Mouse (Mus musculus) layer of hippocampus, adult 9-10 months (tissue): ENCODE data around the gene Gbf1.

Experiments used
- DNase-seq: peaks from one replicate; pipeline ENCODE4 v3.0.0; 2022; ENCODE audit warnings: low spot score

The Gbf1 gene

DNA sequence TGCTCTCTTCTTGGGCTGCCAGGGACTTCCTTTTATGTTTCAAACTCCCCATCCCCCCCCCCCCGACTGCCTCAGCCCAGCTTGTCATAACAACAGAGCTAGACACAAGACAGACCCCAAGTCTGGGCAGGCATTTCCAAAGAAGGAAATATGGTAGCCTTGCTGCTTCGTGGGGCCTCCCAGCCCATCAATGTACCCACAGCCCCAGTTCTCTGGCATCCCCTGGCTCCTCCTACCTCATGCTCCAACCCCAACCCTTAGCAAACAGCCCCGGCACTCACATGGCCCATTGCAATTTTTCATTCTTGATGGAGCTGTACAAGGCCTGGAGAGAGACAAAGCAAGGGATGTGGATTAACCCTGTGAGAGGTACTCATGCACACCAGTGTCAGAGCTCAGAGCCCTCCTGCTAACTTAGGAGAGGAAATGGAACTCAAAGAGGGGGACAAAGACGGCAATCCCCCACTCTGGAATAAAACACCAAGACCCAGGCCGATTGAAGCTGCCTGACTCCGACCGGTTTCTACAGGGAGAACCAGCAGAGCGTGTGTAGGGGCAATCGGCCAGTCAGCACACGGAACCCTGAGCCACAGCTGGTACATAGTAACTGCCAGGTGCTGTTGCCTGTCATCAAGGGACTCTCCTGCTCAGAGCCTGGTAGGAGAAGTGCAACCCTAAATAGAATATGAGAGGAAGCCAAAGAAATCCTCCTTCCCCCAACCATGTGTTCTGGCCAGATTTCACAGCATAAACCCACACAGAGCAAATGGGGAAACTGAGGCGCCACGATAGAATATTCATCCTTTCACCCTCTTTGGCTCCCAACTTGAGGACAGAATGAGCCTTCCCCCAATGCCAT, 163.7 kb downstream of the Gbf1 start:
- no peak for DNase-seq

DNA sequence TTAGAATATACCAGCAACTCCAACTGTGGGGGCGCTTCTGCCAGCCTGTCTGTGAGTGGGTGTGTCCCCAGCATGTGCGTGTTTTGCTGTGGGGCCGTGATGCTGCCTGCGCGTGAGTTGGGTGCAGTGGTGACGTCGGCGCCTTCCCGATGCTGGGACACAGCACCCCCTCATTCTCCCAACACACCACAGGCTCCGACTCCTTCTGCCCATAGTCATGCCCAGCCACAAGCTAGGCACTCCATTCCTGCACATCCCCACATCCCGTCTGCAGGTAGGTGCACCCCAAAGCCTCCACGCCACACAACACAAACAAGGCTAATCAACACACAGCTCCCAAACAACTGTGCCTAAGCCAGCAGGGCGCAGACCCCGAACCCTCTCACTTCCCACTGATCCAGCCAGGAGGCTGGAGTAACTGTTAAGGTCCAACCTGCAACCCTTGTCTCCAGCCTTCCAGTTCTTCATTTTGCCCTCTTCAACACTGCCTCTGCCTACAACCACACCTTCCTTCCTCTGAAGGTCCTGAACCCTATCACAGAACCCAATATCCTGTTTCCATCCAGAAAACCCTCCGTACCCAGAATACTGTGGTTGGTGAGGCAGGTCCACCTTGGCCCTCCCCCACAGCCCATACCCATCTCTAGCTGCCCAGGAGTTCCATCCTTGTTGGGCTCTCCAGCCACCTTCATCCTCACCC, 164.7 kb downstream of the Gbf1 start:
- DNase-seq, result no peak

DNA sequence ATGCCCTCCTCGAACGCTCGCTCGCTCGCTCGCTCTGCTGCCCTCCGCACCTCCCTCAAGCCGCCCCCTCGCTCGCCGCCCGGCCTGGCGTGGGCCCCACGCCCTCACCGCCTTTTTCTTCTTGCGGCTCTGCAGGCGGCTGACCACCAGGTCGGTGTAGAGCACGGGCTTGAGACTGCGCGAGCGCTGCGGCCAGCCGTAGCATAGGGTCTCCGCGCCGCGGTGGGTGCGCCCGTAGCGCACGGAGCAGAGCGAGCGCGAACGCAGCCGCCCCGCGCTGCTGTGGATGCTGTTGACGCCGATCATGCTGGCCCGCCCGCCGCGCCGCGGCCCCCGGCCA, 165.2 kb downstream of the Gbf1 start:
- DNase-seq, result no peak

DNA sequence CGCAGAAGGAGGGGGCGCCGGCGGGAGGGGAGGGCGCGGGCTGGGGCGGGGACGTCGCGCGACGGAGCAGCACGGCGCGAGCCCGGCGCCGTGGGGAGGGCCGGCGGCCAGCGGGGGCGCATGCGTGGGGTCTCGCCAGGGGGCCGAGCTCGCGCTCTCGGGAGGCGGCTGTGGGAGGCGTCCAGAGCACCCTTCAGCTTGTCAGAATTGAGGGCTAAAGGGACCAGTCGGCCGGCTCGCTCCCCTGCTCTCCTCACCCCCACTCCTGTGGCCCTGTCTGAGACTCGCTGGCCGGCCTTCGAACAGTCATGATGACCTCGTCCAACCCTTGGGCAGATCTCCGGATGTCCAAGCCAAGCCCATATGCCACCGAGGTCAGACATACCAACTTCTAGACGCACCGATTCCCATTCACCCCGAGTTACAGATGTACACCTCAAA, 165.7 kb downstream of the Gbf1 start:
- no peak for DNase-seq

DNA sequence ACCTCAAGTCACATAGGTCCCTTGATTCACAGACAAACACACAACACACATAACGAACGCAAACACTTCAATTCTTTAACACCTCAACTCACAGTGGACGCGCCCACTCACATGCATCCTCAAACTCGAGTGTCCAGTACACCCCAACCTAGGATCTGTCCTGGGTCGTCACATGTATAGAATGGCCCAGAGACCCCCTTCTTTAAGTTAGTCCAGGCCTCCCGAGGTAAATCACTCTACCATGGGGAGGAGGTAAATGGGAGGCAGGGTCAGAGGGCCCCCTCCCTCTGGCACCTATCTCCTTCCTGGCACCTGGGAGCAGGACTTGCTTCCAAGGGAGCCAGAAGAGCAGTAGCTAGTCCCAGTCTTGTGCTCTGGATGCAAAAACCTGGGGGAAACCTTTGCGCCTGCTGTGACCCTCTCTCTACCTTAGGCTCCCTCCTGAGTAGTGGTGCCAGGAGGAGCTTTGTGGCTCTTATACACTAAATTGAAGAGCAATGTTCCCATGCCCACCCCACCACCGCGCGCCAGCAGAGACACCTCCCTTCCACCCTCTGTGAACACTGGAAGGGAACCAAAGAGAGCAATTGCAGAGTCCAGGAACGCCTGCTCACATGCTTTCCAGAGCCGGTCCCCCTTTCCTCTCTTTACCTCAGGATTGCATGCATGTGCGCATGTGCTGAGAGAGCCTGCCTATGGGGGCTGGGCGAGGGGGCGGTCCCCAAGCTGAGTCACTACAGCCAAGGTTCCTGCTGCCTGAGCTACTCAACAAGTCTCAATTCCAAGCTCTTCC, 166.5 kb downstream of the Gbf1 start:
- no peak for DNase-seq

DNA sequence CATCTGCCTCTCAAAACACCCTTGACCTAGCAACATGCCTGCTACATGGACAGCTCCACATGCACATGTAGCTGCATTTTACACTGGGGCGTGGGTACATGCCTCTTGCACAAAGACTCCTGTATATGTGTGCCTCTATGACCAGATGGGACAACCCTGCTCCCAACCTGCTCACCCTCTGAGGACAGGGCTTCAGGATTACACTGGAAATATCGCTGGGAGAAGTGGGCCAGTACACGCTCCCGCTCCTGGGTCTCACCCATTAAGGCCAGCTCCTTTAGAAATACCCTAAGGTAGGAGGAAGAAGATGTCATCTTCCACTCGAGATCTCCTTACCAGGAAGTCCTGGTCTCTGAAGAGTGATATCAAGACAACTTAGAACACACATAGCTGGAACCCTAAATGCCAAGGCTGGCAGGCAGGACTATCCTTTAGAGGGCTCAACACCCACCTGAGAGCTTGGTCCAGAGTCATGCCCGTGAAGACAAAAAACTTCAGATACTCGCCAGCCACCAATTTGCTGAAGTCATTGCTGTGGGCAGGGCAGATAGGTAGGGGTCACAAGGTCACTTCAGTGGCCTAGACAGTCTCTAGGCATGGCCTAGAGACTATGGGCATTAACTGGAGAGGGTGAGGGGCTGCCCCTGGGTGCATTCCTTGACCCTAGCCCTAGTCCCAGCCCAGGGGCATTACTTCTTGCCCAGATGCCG, 167.9 kb downstream of the Gbf1 start:
- no peak for DNase-seq

DNA sequence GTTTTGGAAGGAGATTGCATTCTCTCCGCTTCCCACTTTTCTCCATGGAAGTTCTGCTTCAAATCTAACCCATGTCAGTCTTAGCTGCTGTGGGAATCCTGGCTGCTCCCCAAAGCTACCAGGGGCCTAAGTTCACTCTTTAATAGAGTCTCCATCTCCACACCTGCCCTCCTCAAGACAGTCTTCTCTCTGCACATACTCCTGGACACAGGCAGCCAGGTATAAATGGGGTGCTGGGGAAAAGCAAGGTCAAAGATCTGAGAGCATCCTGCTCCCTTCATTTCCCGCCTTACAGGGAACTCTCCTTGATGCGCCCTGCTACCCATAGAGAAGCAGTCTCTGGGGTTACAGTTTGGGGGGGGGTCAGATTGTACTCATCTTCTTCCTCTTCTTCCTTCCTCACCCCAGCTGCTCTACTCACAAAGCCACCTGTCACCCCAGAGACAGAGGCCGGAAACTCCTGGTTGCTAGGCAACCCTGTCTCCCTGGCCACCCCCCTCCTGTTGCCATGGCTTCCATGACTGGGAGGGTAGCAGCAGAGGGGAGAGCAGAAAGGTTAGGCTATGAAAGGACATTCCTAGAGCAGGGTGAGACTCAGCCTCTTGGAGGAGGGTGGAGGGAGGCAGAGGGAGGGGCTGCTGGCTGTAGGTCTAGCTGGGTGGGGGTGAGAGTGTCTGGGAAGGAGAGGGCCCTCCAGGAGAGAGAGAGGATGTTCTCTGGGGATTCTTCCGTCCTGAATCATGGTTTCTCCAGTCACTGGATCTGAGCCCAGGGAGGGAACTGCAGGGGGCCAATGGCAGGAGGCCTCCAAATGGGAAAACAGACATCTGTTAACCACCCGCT, 169.0 kb downstream of the Gbf1 start:
- DNase-seq, result no peak

DNA sequence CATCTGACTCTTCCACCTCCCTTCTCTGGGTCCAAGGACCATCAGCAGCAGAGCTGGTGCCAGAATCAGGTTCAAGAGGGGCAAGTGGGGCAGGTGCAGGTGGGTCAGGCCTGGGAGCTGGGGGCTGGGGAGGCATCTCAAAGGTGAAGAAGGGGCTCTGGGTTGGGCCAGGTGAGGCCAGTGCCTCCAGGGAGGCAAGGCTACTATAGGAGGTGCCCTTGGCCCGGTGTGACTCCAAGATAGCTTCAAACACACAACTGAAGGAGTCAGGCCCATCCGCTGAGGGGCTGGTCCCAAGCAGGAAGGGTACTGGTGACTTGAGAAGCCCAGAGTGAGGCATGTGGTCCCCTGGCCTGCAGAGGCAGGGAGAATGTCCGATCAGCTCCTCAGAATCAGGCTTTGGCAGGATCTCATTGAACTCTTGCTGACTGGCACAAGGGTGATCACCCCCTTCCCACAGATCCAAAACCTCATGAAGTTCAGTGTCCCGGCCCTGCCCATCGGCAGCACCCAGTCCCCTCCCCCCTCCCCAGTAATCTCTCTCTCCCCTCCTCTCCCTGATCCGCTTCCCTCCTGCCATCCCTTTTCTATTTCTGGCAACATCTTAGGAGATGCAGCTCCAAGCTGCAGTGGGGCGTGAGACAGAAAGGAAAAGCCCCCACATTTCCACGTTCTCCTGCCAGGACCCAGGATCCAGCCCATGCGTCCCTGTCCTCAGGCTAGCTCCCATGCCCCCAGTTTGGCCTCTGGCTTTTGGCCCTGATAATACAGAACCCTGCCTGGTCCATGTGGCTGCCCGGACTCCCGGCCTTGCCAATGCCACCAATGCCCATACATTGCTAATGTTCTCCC, 170.1 kb downstream of the Gbf1 start:
- no peak for DNase-seq

DNA sequence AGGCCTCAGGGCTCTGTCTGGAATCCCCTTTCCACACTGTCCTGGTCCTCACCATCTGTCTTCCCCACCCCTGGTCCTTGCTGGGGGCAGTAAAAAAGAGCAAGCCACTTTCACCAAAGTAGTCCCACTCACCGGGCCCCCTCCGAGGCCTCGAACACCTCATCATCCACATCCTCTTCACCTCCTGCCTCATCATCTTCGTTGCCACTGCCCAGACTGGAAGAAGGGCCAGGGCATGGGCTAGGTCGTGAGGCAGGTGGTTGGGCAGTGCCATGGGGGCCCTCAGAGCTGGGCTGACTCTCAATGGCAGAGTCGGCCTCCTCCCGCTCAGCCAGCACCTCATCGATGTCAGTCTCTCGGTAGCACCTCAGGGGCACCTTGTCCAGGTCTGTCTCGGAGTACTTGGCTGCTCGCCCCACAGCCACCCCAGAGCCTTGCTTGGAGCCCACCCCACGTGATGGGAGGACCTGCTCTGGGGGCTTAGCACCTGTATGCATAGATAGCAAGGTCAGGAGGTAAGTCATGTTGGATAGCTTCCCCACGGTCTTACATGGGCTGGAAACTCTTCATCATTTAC, 170.8 kb downstream of the Gbf1 start:
- no peak for DNase-seq

DNA sequence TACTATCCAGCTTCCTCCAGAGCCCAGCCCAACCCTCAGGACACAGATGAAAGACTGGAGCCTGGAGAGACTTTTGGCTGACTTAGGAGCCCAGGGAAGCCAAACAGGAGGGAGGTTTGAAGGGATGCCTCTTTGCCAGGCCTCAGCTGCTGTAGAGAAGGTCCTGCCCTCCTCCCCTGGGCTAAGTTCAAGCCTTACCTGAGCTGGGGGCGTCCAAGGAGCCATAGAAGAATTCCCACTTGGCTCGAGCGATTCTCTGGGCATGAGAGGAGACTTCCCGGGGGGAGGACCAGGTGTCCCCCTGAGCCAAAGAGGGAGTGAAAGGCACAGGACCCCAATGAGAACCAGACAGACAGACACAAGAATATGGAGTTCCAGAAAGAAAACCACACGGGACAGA, 171.4 kb downstream of the Gbf1 start:
- no peak for DNase-seq

DNA sequence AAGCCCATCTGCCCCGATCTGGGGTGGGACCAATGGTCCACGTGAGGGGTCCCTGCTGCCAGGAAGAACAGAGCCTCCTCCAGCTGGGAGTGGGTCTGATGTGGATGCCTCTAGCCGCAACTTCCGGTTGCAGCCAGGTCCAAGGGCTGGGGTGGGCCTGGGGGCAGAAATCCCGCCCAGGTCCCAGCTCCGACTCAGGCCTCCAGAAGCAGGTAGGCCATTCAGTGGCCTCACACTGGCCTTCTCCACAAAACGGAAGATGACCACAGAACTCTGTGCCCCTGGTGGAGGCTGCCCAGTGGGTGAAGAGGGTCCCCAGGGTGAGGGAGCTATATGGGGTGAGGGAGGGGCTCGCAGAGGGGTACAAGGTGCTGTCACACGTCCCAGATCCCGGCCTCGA, 172.1 kb downstream of the Gbf1 start:
- no peak for DNase-seq

DNA sequence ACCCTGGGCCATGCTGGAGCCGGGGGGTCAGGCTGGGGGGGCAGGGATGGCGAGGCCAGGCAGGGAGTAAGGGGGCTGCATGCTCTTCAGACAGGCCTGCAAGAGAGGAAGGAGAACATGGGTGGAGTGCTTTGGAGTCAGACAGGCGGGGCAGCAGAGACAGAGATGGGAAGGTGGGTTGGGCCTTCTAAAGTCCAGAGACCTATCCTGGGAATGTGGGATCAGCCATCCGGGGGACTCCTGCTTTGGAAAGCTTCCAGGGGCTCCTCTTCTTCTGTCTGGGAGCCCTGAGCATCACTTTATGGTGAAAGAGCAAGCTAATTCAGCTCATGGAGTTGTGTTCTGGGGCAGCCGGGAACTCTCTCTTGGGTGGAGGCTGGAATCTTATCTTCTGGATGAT, 172.6 kb downstream of the Gbf1 start:
- no peak for DNase-seq

DNA sequence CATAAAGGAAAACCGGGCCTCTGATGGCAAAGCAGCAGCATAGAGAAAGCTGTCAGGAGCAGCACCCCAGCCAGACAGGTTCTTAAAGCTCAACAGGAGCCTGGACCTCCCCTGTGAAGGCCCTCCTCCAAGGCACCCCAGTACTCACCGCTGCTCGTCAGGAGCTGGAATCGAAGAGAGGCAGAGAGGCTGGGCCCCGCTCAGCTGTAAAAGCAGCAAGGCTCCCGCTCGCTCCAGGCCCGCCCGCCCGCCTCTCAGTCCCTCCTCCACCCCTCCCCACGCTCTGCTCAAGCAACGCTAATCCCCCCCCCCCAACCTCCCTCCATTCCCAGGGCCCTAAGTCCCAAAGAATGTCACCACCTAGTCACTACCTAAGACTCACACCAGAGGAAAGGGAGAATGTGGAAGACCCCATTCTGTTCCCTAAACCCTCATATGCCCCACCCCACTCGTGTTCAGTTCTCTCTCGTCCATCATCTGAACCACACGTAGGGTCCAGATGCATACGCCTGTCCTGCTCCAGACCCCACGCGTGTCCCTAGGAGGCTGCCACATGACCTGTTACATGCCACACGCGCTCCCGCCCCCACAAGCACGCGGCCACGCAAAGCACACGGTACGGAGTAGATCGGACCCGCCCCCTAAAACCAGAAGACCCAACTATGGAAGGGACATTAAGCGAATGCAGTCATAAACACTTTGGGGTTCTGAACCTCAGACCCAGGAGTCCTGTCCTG, 173.9 kb downstream of the Gbf1 start:
- no peak for DNase-seq

DNA sequence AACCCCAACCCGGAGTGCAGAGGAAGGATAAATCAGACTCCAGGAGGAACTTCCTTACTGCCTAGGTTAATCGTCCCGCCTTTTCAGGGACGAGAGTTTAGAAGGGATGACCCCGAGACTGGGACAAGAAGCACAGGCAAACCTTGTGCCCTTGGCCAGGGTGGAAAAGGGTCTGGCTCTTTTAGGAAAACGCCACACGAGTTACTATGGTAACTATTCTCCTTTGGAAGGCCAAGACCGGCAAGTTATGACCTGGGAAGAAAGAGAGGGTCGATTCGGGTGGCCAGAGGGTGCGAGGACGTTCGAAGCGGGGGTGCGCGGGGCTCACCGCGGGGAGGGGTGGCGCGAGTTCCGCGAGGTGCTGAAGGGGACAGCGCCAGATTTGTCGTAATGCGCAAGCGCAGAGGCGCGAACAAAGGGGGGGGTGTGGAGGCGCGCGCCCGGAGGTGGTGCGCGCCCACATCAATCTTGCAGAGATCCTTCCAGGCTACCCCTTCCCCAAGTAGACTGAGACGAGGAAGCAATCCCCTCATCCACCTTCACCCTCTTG, 174.5 kb downstream of the Gbf1 start, which contains the start of gene Psd:
Gene Psd (minus strand): TSS at position 401 of the 550 bp plus-strand sequence.
- DNase-seq, result no peak

DNA sequence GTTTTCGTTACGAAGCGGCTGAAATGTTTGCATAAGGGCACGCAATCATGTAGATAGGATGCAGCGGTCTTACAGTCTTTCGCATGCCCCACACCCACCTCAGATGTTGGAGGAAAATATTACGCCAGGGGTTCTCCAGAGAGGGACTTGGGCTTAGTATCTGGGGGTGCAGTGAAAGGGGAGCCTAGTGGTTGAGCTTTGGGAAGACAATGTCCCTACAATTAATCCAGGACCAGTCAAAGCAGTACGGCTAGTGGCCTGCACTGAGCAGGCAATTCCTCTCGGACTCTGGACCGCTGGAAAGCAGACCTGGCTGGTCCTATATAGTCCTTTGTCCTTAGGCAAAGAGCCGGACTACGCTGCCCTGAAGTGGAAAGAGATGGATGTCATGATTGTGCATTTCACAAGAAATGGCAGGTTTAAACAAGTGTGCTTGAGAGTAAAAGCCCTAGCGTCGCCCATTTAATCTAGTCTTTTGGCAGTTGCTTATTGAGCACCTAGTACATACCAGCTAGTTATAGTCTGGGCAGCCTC, 175.3 kb downstream of the Gbf1 start:
- no peak for DNase-seq

DNA sequence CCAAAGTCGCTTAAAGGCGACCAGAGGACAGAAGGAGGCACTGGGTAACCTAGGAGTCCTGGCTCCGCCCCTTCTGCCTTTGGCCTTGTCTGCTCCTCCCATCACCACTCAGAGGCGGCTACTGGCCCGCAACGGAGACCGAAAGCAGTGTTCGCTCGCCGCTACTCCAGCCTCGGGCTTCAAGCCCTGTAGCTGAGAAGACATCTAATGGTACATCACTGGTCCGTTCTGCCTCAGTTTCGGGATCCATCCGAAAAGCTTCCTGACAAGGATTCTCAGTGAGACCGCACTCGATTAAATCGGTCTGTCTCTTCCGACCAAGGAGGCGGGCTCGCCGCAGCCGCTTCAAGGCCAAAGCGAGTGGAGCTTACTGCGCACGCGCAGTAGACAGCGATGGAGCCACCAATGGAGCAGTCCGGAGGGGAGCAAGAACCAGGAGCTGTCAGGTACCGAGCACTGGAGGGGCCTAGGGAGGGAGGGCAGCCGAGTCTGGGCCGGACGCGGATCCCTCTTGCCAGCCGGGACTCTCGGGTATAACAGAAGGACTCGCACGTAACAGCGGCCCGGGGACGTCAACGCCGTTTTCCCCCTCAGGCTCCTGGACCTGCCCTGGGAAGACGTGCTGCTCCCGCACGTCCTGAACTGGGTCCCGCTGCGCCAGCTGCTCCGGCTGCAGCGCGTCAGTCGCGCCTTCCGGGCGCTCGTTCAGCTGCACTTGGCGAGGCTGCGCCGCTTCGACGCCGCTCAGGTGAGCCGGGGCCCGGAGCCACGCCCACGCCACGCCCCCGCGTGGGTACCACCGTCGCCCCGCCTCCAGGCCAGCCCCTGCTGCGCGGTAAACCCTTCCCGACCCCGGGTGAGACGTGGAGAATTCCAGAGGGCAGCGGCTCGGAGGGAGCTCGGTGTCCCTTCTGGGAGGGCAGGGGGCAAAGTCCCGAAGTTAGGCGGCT, 176.0 kb downstream of the Gbf1 start, which contains the start of gene Fbxl15:
Gene Fbxl15 (plus strand): TSS at position 104 of the 950 bp plus-strand sequence.
- DNase-seq, result peak; percentile 87

DNA sequence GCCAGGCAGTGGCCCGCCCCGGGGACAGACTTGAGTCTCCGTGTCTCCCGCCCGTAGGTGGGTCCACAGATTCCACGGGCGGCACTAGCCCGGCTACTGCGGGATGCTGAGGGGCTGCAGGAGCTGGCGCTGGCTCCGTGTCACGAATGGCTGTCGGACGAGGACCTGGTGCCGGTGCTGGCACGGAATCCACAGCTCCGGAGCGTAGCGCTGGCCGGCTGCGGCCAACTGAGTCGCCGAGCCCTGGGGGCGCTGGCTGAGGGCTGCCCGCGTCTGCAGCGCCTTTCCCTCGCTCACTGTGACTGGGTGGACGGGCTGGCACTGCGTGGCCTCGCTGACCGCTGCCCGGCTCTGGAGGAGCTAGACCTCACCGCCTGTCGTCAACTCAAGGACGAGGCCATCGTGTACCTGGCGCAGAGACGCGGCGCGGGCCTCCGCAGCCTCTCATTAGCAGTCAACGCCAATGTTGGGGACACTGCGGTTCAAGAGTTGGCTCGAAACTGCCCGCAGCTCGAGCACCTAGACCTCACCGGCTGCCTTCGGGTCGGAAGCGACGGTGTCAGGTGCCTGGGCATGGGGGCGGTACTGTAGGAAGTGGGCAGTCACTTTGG, 176.8 kb downstream of the Gbf1 start:
- DNase-seq, result no peak
